Mouse (Mus musculus): ENCODE measurements around the gene Anks1.
"Not testable (repeated sequence)": the region's sequence is repeated elsewhere in the genome, so short reads cannot be mapped to it uniquely, and the experiment has no call there.

Gene Anks1

DNA sequence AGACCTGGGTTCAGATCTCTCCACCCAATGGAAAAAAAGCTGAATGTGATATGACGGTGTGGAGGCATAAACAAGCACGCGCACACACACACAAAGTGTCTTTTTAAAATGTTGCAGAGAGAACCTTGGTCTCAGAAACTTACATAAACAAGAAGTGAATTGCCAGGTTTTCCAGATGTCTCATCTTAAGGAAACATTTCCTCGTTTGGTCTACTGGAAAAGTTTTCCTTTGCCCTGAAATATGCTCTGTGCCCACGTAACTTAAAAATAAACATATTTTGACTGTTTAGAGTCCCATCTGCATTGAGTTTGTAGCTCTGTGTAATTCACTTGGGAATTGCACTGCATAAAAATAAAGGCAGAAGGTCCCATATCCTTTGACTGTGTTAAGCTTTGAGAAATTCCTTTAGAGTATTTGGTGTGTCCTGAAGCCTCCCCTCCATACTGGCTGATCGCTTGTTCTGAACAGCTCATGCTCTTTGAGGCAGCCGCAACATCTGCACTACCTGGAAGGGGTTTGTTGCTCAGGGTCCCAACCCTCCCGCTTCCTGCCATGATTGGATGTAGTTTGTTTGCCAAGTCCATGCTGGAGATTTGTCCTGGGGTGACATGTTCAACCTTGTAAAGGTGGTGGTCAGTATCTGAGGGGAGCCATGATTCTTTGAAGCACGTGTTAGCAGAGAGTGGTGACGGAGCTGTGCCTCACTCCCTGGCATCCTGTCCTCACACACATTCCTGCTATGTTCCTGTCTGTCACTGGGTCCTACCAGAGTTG is 25.2 kb downstream of the Anks1 start:
- DNase-seq = no peak

GRCm38 (mm10) chr17:27935091-27935490 is 26.0 kb downstream of the Anks1 start:
- no peak for DNase-seq

DNA sequence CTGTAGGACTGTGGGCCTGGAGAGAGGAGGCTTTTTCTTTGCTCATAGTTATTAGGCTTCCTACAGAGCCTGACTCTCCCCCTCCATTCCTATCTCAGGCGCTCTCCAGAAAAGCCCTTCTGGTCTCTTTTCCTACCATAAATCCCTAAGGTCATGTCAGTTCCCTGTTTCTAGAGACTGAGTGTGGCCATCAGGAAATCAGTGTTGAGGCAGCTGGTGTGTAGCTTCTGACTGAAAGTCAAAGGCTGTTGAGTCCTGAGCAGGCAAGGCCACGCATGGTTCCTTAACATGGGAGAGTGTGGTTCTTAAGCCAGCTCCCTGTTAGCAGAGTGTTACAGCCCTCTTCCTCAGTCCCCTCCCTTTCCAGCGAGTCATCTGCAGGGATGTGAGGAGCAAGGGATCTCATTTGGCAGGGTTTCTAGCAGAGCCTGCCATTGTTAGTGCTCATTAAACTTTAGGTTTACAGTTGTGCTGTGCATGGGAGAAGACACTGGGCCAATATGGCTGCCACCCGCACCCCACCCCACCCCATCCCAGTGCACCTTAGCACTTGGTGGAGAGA is 28.0 kb downstream of the Anks1 start:
- DNase-seq = no peak

- DNase-seq = peak; percentile 45
These were observed 29.1 kb downstream of the Anks1 start for GRCm38 (mm10) chr17:27938121-27938754.

- peak in 1 of 2 experiments; percentile 36 for DNase-seq
These were observed 29.9 kb downstream of the Anks1 start for GRCm38 (mm10) chr17:27939028-27939427.

DNA sequence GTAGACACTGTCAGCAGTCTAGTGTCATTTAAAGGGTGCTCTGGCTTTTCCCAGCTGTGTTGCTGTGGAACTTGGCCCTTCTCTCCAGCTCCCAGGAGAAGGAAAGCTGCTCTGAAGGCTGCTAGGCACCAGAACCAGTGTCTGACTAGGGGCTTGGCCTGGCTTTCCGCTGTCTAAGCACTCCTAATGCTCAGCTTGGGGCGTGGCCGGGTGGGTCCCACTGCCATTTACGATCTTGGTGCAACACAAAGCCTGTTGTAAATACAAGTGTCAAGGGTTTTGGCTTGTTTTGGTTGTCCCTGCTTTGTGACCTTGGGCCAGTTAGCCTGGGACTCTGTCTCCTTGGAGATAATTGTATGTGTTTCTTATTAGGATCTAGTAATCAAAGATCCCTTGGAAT is 31.2 kb downstream of the Anks1 start:
- no peak for DNase-seq

DNA sequence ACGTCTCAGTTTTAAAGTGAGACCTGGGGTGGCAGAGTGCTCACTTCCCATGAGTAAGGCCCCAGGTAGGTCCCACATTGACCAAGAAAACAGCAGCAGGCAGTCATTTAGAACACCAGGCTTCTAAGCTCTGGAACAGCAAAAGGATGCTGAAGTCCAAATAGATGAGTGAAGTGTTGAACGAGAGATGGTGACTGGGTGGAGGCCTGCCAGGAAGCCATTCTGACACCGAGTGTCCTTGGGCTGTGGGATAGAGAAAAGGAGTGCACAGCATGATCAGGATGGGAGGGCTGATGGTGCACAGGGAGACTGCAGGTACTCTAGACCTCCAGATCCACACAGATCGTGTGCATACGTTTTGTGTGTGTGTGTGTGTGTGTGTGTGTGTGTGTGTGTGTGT is 32.1 kb downstream of the Anks1 start:
- peak in 1 of 2 experiments; percentile 45 for DNase-seq

- DNase-seq = peak; percentile 72 to 76
These were observed 32.6 kb downstream of the Anks1 start for GRCm38 (mm10) chr17:27941698-27942097.

GRCm38 (mm10) chr17:27942131-27942530 is 33.0 kb downstream of the Anks1 start:
- peak in 1 of 2 experiments; percentile 24 for DNase-seq

DNA sequence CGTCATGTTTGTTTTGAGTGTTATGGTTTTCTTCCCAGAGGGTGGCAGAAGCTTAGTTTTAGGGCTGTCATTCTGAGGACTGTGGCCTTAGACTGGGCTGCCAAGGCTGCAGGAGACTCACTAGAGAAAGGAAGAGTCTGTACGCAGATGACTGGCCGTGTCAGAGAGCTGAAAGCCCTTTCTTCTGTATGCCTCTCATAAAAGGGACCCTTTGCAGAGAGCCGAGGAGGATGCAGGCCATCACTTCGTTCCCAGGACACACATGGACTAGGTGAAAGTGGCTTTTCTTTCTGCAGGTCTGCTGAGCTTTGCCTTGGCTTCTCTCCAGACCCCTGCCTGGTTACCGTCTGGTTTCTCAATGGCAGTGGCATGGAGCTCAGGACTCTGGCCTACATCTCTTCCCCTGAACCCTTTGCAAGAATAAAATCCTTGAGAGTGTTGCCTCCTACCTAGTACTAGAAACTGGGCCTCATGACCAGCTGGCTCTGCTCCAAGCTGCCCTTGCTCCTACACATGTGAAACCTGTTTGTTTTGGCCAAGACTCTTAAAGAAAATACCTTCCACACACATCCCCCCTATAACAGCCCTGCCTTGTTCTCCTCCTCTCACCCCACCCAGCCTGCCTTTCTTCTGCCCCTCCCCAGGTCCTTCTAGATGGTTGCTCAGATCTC is 36.6 kb downstream of the Anks1 start:
- DNase-seq = peak; percentile 97 to 98

DNA sequence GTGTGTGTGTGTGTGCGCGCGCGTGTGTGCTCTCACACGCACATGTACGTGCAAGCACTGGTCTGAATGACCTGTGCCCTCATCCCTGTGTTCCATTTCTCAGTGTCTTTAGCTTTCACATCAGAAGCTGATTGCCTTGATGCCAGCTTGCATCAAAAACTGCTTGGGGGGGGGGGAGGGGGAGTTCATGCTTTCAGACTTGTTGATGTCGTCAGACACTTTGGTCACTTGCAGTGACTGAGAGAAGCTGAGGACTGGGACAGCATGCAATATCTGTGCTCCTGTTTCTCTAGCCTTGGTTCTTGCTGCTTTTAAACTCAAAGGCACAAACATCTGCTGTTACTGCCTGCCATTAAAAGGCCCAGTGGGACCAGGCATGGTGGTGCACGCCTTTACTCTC is 37.3 kb downstream of the Anks1 start:
- no peak for DNase-seq

- DNase-seq = no peak
These were observed 38.0 kb downstream of the Anks1 start for GRCm38 (mm10) chr17:27947155-27947554.

GRCm38 (mm10) chr17:27953136-27953535 is 44.0 kb downstream of the Anks1 start:
- DNase-seq = no peak

GRCm38 (mm10) chr17:27954629-27955402 is 45.7 kb downstream of the Anks1 start:
- no peak for DNase-seq

- no peak for DNase-seq
These were observed 48.5 kb downstream of the Anks1 start for GRCm38 (mm10) chr17:27957649-27958048.

- peak; percentile 56 to 57 for DNase-seq
These were observed 51.3 kb downstream of the Anks1 start for GRCm38 (mm10) chr17:27960128-27961111.

DNA sequence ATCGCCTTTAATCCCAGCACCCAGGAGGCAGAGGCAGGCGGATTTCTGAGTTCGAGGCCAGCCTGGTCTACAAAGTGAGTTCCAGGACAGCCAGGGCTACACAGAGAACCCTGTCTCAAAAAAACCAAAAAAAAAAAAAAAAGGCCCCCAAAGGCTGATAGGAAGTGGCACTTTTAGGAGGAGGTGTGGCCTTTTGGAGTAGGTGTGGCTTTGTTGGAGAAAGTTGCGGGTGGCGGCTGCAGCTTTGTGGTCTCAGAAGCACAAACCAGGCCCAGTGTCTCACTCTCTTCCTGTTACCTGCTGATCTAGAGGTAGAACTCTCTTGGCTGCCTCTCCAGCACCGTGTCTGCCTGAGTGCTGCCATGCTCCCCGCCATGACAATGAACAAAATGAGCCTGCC is 54.0 kb downstream of the Anks1 start:
- DNase-seq = not testable (repeated sequence)

- DNase-seq = no peak
These were observed 55.5 kb downstream of the Anks1 start for GRCm38 (mm10) chr17:27964607-27965006.

- no peak for DNase-seq
These were observed 56.2 kb downstream of the Anks1 start for GRCm38 (mm10) chr17:27965292-27965691.

DNA sequence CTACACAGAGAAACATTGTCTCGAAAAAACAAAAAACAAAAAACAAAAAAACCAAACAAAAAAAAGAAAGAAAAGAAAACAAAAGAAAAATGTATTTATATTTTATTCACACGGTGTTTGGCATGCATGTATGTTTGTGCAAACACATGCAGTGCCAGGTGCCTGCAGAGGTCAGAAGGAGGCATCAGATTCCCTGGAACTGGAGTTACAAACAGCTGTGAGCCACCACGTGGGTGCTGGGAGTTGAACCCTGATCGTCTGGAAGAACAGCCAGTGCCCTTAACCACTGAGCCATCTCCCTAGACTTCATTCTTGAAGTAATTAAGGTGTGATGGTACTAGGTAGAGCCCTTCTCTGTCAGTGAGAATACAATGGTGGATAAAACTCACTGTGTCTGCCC is 57.0 kb downstream of the Anks1 start:
- DNase-seq = no peak

- DNase-seq = no peak
These were observed 57.5 kb downstream of the Anks1 start for GRCm38 (mm10) chr17:27966508-27967021.

Measured in cerebellum, postnatal 14 days (tissue).